Mouse (Mus musculus) heart, adult 2 months (tissue): ENCODE results near the gene Atp5h.

ENCODE experiments used
- CTCF ChIP-seq: fragments of 200-600 bp; IDR thresholded peaks from 2 replicates; pipeline ENCODE4 v1.8.1; 2022; ENCODE audit warnings: antibody characterized with exemption, mild to moderate bottlenecking, moderate library complexity
- EP300 ChIP-seq: fragments of 200-500 bp; IDR thresholded peaks from 2 replicates; pipeline ENCODE4 v1.6.1; 2011; ENCODE audit warnings: low read depth, low read length, control low read depth; ENCODE audit not compliant: insufficient read depth
- POLR2A ChIP-seq: fragments of 200-500 bp; IDR thresholded peaks from 2 replicates; pipeline ENCODE4 v1.6.1; 2011; ENCODE audit warnings: mild to moderate bottlenecking, low read depth, low read length, control low read depth; ENCODE audit not compliant: insufficient read depth

- no peak for TF ChIP-seq POLR2A
- no peak for TF ChIP-seq CTCF
- no peak for TF ChIP-seq EP300
Measured at GRCm38 (mm10) chr11:115447321-115447885, 27.6 kb upstream of the Atp5h start.
